Mouse (Mus musculus): ENCODE results near the gene Pklr.
A peak's percentile ranks its signal among the peaks of the same experiment; 100 is the strongest.

Gene Pklr

GRCm38 (mm10) chr3:89164506-89165267, 28.7 kb downstream of the Pklr start, which contains the start of gene Clk2:
Gene Clk2, plus strand, starts transcription at chr3:89164795.
- DNase-seq (ENCODE audit: low spot score) = peak; percentile 88

GRCm38 (mm10) chr3:89165268-89165870, 29.4 kb downstream of the Pklr start:
- no peak for DNase-seq (ENCODE audit: low spot score)

GRCm38 (mm10) chr3:89166945-89167344, 31.0 kb downstream of the Pklr start:
- no peak for DNase-seq (ENCODE audit: low spot score)

DNA sequence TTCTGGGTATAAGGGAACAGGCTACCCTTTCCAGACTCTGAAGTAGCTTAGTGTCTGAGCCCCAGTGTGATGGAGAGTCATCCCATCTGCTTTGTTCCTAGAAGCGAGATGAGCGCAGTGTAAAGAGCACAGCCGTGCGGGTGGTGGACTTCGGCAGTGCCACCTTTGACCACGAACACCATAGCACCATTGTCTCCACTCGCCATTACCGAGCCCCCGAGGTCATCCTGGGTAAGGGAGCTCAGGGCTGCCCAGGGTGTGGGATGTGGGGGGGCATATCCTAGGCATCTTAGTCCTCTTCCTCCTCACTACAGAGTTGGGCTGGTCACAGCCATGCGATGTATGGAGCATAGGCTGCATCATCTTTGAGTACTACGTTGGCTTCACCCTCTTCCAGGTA, 38.9 kb downstream of the Pklr start:
- no peak for DNase-seq (ENCODE audit: low spot score)

GRCm38 (mm10) chr3:89175544-89175943, 39.6 kb downstream of the Pklr start:
- no peak for DNase-seq (ENCODE audit: low spot score)

- no peak for DNase-seq (ENCODE audit: low spot score)
These were observed 40.5 kb downstream of the Pklr start for GRCm38 (mm10) chr3:89176421-89176820.

- peak; percentile 69 for DNase-seq (ENCODE audit: low spot score)
These were observed 41.5 kb downstream of the Pklr start, which contains the start of gene Scamp3 for GRCm38 (mm10) chr3:89177242-89178106. Gene Scamp3, plus strand, starts transcription at chr3:89177473.

GRCm38 (mm10) chr3:89178107-89178385, 42.1 kb downstream of the Pklr start:
- DNase-seq (ENCODE audit: low spot score) = no peak

GRCm38 (mm10) chr3:89179056-89179455, 43.1 kb downstream of the Pklr start:
- no peak for DNase-seq (ENCODE audit: low spot score)

- DNase-seq (ENCODE audit: low spot score) = no peak
These were observed 46.0 kb downstream of the Pklr start for GRCm38 (mm10) chr3:89181749-89182500.

GRCm38 (mm10) chr3:89182531-89183057, 46.7 kb downstream of the Pklr start:
- DNase-seq (ENCODE audit: low spot score) = no peak

DNA sequence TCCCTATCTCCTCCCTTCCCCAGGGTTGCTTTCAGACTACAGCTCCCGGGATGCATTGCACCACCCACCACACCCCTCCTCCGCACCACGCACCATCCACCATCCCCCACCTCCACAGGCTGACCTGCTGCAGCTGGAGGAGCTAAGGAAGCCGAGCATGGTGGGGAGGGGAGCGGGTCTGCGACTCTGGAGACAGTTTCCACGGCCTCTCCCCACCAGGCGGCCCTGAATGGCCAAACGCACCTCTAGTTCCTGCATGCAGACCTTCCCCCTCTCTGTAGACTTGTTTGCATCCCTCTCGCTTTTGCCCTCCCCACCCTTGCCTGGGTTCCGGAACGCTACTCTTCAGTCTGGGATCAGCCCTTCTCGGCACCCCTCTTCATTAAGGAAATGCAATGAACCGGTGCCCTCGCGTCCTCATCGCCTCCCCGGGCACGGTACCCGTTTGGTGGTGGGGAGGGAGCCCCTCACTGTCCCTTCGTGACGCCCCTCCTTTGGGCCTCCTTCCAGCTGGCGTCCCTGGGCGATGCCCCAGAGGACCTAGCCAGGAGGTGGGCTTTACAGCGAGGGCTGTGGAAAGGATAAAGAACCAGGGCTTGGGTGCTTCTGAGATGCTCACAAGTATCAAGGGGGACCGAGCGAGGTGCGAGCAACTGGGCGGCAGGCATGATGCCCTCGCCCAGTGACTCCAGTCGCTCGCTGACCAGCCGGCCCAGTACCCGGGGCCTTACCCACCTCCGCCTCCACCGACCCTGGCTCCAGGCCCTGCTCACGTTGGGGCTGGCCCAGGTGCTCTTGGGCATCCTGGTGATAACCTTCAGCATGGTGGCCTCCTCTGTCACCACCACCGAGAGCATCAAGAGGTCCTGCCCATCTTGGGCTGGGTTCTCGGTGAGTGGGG, 47.4 kb downstream of the Pklr start, which contains the start of gene Fam189b:
Fam189b (plus strand) TSS at position 86 of the 901 bp plus-strand sequence.
- peak; percentile 78 for DNase-seq (ENCODE audit: low spot score)

- no peak for DNase-seq (ENCODE audit: low spot score)
These were observed 48.0 kb downstream of the Pklr start for GRCm38 (mm10) chr3:89183959-89184315.

- DNase-seq (ENCODE audit: low spot score) = no peak
These were observed 51.3 kb downstream of the Pklr start for GRCm38 (mm10) chr3:89187197-89187596.

- no peak for DNase-seq (ENCODE audit: low spot score)
These were observed 51.9 kb downstream of the Pklr start for GRCm38 (mm10) chr3:89187690-89188477.

- no peak for DNase-seq (ENCODE audit: low spot score)
These were observed 52.5 kb downstream of the Pklr start for GRCm38 (mm10) chr3:89188478-89188875.

GRCm38 (mm10) chr3:89190436-89190835, 54.5 kb downstream of the Pklr start:
- no peak for DNase-seq (ENCODE audit: low spot score)

- DNase-seq (ENCODE audit: low spot score) = no peak
These were observed 57.4 kb downstream of the Pklr start for GRCm38 (mm10) chr3:89193351-89193750.

GRCm38 (mm10) chr3:89193853-89194252, 57.9 kb downstream of the Pklr start:
- DNase-seq (ENCODE audit: low spot score) = no peak

Data from ovary, postnatal 14 days (tissue).